Mouse (Mus musculus): Measurements from ENCODE around the gene Cmtm8. TPM values are rescaled to one million over a fixed set of nuclear protein-coding genes. Genes with fewer than 3 reads are reported as not detected.

Cmtm8 gene
- 2.5 TPM for polyA plus RNA-seq (2015; fragmentation: Illumina TruSeq; extraction: RNeasy Lipid Tissue Mini Kit (QIAGEN cat#74804); ENCODE audit: insufficient read depth, low replicate concordance)

DNA sequence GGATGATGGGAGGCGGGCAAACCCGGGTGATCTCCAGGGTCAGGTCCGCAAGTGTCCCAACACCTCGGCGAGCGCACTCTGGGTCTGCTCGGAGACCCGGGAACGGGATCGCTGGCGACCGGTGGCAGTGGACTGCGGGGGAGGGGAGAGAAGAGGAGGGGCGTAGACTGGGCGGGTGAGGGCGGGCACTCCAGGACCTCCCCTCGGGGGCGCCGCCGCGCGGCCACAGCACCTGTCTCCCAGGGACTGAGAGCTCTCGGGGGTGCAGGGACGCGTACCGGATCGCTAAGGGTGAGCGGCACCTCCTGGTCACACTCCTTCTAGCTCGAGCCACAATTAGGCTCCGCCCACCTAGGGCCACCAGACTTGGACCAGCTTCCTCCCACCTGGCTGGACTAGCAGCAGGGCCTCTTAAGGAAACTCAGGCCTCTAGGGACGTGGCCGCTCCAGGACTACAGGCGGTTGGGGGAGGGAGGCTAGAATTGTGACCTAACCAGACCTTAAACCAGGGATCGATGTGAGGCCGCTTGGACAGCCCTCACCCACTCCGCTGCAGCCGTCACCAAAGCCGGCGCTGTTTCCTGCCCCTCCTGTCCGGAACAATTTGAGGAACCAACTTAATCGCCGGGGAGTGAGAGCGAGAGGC is at the start of gene Cmtm8:
TSS of gene Cmtm8 (minus strand) at position 140 of the 646 bp plus-strand sequence.

DNA sequence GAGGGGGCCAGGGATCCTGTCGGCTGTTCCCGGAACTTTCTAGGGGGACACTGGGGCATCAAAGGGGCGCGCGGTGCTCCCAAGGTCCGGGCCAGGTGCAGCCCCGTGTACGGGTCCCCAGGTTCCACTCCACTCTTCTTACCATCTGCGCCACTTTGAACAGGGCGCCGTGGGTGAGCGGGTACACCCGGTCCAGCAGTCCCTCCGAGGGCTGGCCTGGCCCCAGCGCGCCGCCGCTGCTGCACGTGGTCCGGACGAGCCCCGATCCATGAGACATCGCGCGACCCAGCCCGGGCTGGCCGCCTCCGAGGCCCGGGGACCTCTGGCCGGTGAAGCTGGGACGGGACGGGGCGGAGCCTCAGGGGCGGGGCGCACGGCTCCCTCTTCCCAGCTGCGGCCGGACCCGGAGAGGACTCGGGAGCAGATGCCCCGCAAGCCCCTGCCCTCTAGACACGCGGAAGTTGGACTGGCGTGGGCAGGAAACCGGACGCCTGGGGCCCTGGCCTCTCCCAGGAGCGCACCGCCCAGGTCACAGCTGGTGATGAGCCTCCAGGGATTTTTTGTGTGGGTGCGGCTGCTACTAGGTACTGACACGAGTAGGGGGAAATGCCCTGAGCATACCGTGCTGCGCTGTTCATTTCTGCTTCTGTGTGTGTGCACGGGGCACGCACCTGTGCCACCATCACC is 62.3 kb downstream of the Cmtm8 start, which contains the start of gene Cmtm7:
TSS of gene Cmtm7 (minus strand) at position 331 of the 687 bp plus-strand sequence.

Other genes with a start within 250 kb of the Cmtm8 start
- gene Cnot10, start 204.0 kb downstream of the Cmtm8 start, polyA plus RNA-seq (2015; fragmentation: Illumina TruSeq; extraction: RNeasy Lipid Tissue Mini Kit (QIAGEN cat#74804); ENCODE audit: insufficient read depth, low replicate concordance), result 42.7 TPM
- gene Dync1li1, start 155.4 kb downstream of the Cmtm8 start, polyA plus RNA-seq (2015; fragmentation: Illumina TruSeq; extraction: RNeasy Lipid Tissue Mini Kit (QIAGEN cat#74804); ENCODE audit: insufficient read depth, low replicate concordance), result 43.0 TPM
- gene Cmtm6, start 113.0 kb downstream of the Cmtm8 start, polyA plus RNA-seq (2015; fragmentation: Illumina TruSeq; extraction: RNeasy Lipid Tissue Mini Kit (QIAGEN cat#74804); ENCODE audit: insufficient read depth, low replicate concordance), result 90.6 TPM
- 75.9 TPM for gene Cmtm7, start 62.3 kb downstream of the Cmtm8 start, polyA plus RNA-seq (2015; fragmentation: Illumina TruSeq; extraction: RNeasy Lipid Tissue Mini Kit (QIAGEN cat#74804); ENCODE audit: insufficient read depth, low replicate concordance)
- gene Gpd1l, start 89.8 kb upstream of the Cmtm8 start, polyA plus RNA-seq (2015; fragmentation: Illumina TruSeq; extraction: RNeasy Lipid Tissue Mini Kit (QIAGEN cat#74804); ENCODE audit: insufficient read depth, low replicate concordance), result 55.5 TPM
- 0.55 TPM for gene Osbpl10, start 134.4 kb upstream of the Cmtm8 start, polyA plus RNA-seq (2015; fragmentation: Illumina TruSeq; extraction: RNeasy Lipid Tissue Mini Kit (QIAGEN cat#74804); ENCODE audit: insufficient read depth, low replicate concordance)
- 180 TPM for gene Rps27rt, start 138.6 kb upstream of the Cmtm8 start, polyA plus RNA-seq (2015; fragmentation: Illumina TruSeq; extraction: RNeasy Lipid Tissue Mini Kit (QIAGEN cat#74804); ENCODE audit: insufficient read depth, low replicate concordance)